Mouse (Mus musculus): ENCODE measurements at regions not wholly inside any gene's neighbourhood (a gene's known extent, or its start where the extent isn't known, plus 50 kb on each side); places are given as distances from the start of the nearest gene placed in this dataset.
A peak's percentile ranks its signal among the peaks of the same experiment; 100 is the strongest.

- peaks cover 12% of the 10 kb centered on the region; the same call in 1 of the 2 replicates for H3K4me1 ChIP-seq
- H3K4me3 ChIP-seq, result no peak overlapping the region
- H3K4me2 ChIP-seq, result no peak overlapping the region
- no peak overlapping the region for H3K27ac ChIP-seq
- ATAC-seq, result no peak
- H3K9me3 ChIP-seq (replicated peaks), result no peaks in the 10 kb centered on the region
- no peaks in the 10 kb centered on the region for H3K27me3 ChIP-seq
- no peak overlapping the region for H3K9ac ChIP-seq
- 65% methylated on average over 5 of the region's 5 CpGs for WGBS
- H3K36me3 ChIP-seq (ENCODE audit: poor library complexity, severe bottlenecking), result no peaks in the 10 kb centered on the region
Observed at GRCm38 (mm10) chr14:15061966-15062860, 259.0 kb downstream of the Nek10 start.

- Histone ChIP-seq H3K27ac (no peak overlapping the region), H3K4me3 (no peak overlapping the region), H3K4me2 (no peak overlapping the region), H3K9me3 (replicated peaks) (no peaks in the 10 kb centered on the region), H3K9ac (no peak overlapping the region), H3K36me3 (ENCODE audit: poor library complexity, severe bottlenecking) (no peaks in the 10 kb centered on the region), H3K27me3 (no peaks in the 10 kb centered on the region), H3K4me1 (peaks cover 12% of the 10 kb centered on the region; the same call in 1 of the 2 replicates)
- ATAC-seq, result no peak
- WGBS, result 60% methylated on average over 4 of the region's 4 CpGs
Observed at GRCm38 (mm10) chr14:15062861-15063418, 259.7 kb downstream of the Nek10 start.

GRCm38 (mm10) chr14:15064991-15065525 is 261.8 kb downstream of the Nek10 start:
- H3K4me1 ChIP-seq, result peaks cover 12% of the 10 kb centered on the region; the same call in 1 of the 2 replicates
- H3K4me2 ChIP-seq, result no peak overlapping the region
- H3K4me3 ChIP-seq, result no peak overlapping the region
- no peak overlapping the region for H3K9ac ChIP-seq
- no peaks in the 10 kb centered on the region for H3K9me3 ChIP-seq (replicated peaks)
- peak; percentile 36; the same call in 1 of the 2 replicates for ATAC-seq
- WGBS, result 68% methylated on average over 5 of the region's 5 CpGs
- H3K27me3 ChIP-seq, result no peaks in the 10 kb centered on the region
- no peak overlapping the region for H3K27ac ChIP-seq
- no peaks in the 10 kb centered on the region for H3K36me3 ChIP-seq (ENCODE audit: poor library complexity, severe bottlenecking)

- Histone ChIP-seq H3K4me1 (no peaks in the 10 kb centered on the region), H3K9ac (no peak overlapping the region), H3K36me3 (ENCODE audit: poor library complexity, severe bottlenecking) (no peaks in the 10 kb centered on the region), H3K27ac (no peak overlapping the region), H3K4me2 (no peak overlapping the region), H3K9me3 (replicated peaks) (no peaks in the 10 kb centered on the region), H3K4me3 (no peak overlapping the region), H3K27me3 (no peaks in the 10 kb centered on the region)
- WGBS, result 39% methylated on average over 3 of the region's 3 CpGs
- no peak for ATAC-seq
Observed at GRCm38 (mm10) chr14:15075877-15076276, 272.7 kb downstream of the Nek10 start.

GRCm38 (mm10) chr14:15082889-15083288 is 279.7 kb downstream of the Nek10 start:
- no peak overlapping the region for H3K4me3 ChIP-seq
- no peaks in the 10 kb centered on the region for H3K27me3 ChIP-seq
- no peaks in the 10 kb centered on the region for H3K36me3 ChIP-seq (ENCODE audit: poor library complexity, severe bottlenecking)
- H3K27ac ChIP-seq, result no peak overlapping the region
- H3K4me1 ChIP-seq, result no peaks in the 10 kb centered on the region
- no peak for ATAC-seq
- WGBS, result 55% methylated on average over 2 of the region's 2 CpGs
- no peak overlapping the region for H3K9ac ChIP-seq
- no peak overlapping the region for H3K4me2 ChIP-seq
- no peaks in the 10 kb centered on the region for H3K9me3 ChIP-seq (replicated peaks)

GRCm38 (mm10) chr14:15083812-15084211 is 280.6 kb downstream of the Nek10 start:
- H3K9me3 ChIP-seq (replicated peaks), result no peaks in the 10 kb centered on the region
- no peaks in the 10 kb centered on the region for H3K27me3 ChIP-seq
- no peak for ATAC-seq
- no peaks in the 10 kb centered on the region for H3K36me3 ChIP-seq (ENCODE audit: poor library complexity, severe bottlenecking)
- H3K4me1 ChIP-seq, result no peaks in the 10 kb centered on the region
- whole genome bisulfite sequencing, result 68% methylated on average over 1 of the region's 1 CpGs
- H3K4me3 ChIP-seq, result no peak overlapping the region
- no peak overlapping the region for H3K9ac ChIP-seq
- no peak overlapping the region for H3K4me2 ChIP-seq
- H3K27ac ChIP-seq, result no peak overlapping the region

- 70% methylated on average over 5 of the region's 5 CpGs for WGBS
- H3K36me3 ChIP-seq (ENCODE audit: poor library complexity, severe bottlenecking), result no peaks in the 10 kb centered on the region
Observed at GRCm38 (mm10) chr14:15087061-15087460, 283.8 kb downstream of the Nek10 start.

GRCm38 (mm10) chr14:15096865-15097264 is 293.6 kb downstream of the Nek10 start:
- Histone ChIP-seq H3K9me3 (replicated peaks) (no peaks in the 10 kb centered on the region), H3K27me3 (no peaks in the 10 kb centered on the region), H3K27ac (no peak overlapping the region), H3K36me3 (ENCODE audit: poor library complexity, severe bottlenecking) (no peaks in the 10 kb centered on the region), H3K9ac (no peak overlapping the region), H3K4me1 (no peaks in the 10 kb centered on the region), H3K4me3 (no peak overlapping the region), H3K4me2 (no peak overlapping the region)
- no peak for ATAC-seq
- 63% methylated on average over 1 of the region's 1 CpGs for WGBS

More at GRCm38 (mm10) chr14:15087061-15087460, 283.8 kb downstream of the Nek10 start:
- Histone ChIP-seq H3K27ac (no peak overlapping the region), H3K9me3 (replicated peaks) (no peaks in the 10 kb centered on the region), H3K4me3 (no peak overlapping the region), H3K4me1 (no peaks in the 10 kb centered on the region), H3K9ac (no peak overlapping the region), H3K27me3 (no peaks in the 10 kb centered on the region), H3K4me2 (no peak overlapping the region)
- ATAC-seq, result no peak

- no peak overlapping the region for H3K9ac ChIP-seq
- H3K4me2 ChIP-seq, result no peak overlapping the region
- no peaks in the 10 kb centered on the region for H3K36me3 ChIP-seq (ENCODE audit: poor library complexity, severe bottlenecking)
- H3K4me1 ChIP-seq, result no peaks in the 10 kb centered on the region
- ATAC-seq, result no peak
- H3K4me3 ChIP-seq, result no peak overlapping the region
- H3K9me3 ChIP-seq (replicated peaks), result no peaks in the 10 kb centered on the region
- no peak overlapping the region for H3K27ac ChIP-seq
- no peaks in the 10 kb centered on the region for H3K27me3 ChIP-seq
Observed at GRCm38 (mm10) chr14:15099909-15100308, 296.7 kb downstream of the Nek10 start.

- H3K9me3 ChIP-seq (replicated peaks), result no peaks in the 10 kb centered on the region
- no peaks in the 10 kb centered on the region for H3K36me3 ChIP-seq (ENCODE audit: poor library complexity, severe bottlenecking)
- H3K9ac ChIP-seq, result no peak overlapping the region
- WGBS, result 71% methylated on average over 2 of the region's 2 CpGs
- H3K4me1 ChIP-seq, result no peaks in the 10 kb centered on the region
- H3K4me2 ChIP-seq, result no peak overlapping the region
- ATAC-seq, result no peak
- H3K27me3 ChIP-seq, result no peaks in the 10 kb centered on the region
- no peak overlapping the region for H3K27ac ChIP-seq
- H3K4me3 ChIP-seq, result no peak overlapping the region
Observed at GRCm38 (mm10) chr14:15107795-15108321, 304.6 kb downstream of the Nek10 start.

GRCm38 (mm10) chr14:15119745-15120144 is 316.5 kb downstream of the Nek10 start:
- H3K9ac ChIP-seq, result no peak overlapping the region
- no peak for ATAC-seq
- H3K4me3 ChIP-seq, result no peak overlapping the region
- H3K4me1 ChIP-seq, result no peaks in the 10 kb centered on the region
- H3K9me3 ChIP-seq (replicated peaks), result no peaks in the 10 kb centered on the region
- 66% methylated on average over 2 of the region's 2 CpGs for WGBS
- no peaks in the 10 kb centered on the region for H3K36me3 ChIP-seq (ENCODE audit: poor library complexity, severe bottlenecking)
- H3K4me2 ChIP-seq, result no peak overlapping the region
- H3K27me3 ChIP-seq, result no peaks in the 10 kb centered on the region
- H3K27ac ChIP-seq, result no peak overlapping the region

- H3K4me3 ChIP-seq, result no peak overlapping the region
- WGBS, result 75% methylated on average over 3 of the region's 3 CpGs
- no peaks in the 10 kb centered on the region for H3K9me3 ChIP-seq (replicated peaks)
- H3K27me3 ChIP-seq, result no peaks in the 10 kb centered on the region
- H3K27ac ChIP-seq, result no peak overlapping the region
- no peak for ATAC-seq
- H3K36me3 ChIP-seq (ENCODE audit: poor library complexity, severe bottlenecking), result no peaks in the 10 kb centered on the region
- no peak overlapping the region for H3K4me2 ChIP-seq
- no peaks in the 10 kb centered on the region for H3K4me1 ChIP-seq
- no peak overlapping the region for H3K9ac ChIP-seq
Observed at GRCm38 (mm10) chr14:15128157-15128556, 310.6 kb downstream of the Lrrc3b start.

Measured in forebrain, embryonic 13.5 days (tissue).